Mouse (Mus musculus): ENCODE data around the gene Thada. TPM values are rescaled to one million over a fixed set of nuclear protein-coding genes. Genes with fewer than 3 reads are reported as not detected.

The Thada gene
- polyA plus RNA-seq, 1 experiment from 2014 or later = 2.3 TPM

- WGBS = 87% methylated on average over 1 of the region's 1 CpGs
- Histone ChIP-seq H3K4me1 (ENCODE audit: insufficient read depth, low read depth, low read length) (no peaks in the 10 kb centered on the region), H3K27me3 (replicated peaks; ENCODE audit: insufficient read depth, low read length) (no peaks in the 10 kb centered on the region), H3K36me3 (ENCODE audit: insufficient read depth, low read length) (no peaks in the 10 kb centered on the region), H3K4me2 (replicated peaks; ENCODE audit: low read depth, low read length) (no peak overlapping the region), H3K9ac (replicated peaks; ENCODE audit: low read depth) (no peak overlapping the region), H3K9me3 (ENCODE audit: low read length) (no peaks in the 10 kb centered on the region), H3K4me3 (ENCODE audit: low read depth, low read length) (no peak overlapping the region), H3K27ac (ENCODE audit: low read length) (no peak overlapping the region)
- no peak for DNase-seq (ENCODE audit: low spot score)
- TF ChIP-seq EP300 (IDR thresholded peaks at IDR 0.05) (no peak), CTCF (IDR thresholded peaks at IDR 0.05) (no peak)
- ATAC-seq = no peak
Observed at GRCm38 (mm10) chr17:84335996-84336395, 130.0 kb downstream of the Thada start.

DNA sequence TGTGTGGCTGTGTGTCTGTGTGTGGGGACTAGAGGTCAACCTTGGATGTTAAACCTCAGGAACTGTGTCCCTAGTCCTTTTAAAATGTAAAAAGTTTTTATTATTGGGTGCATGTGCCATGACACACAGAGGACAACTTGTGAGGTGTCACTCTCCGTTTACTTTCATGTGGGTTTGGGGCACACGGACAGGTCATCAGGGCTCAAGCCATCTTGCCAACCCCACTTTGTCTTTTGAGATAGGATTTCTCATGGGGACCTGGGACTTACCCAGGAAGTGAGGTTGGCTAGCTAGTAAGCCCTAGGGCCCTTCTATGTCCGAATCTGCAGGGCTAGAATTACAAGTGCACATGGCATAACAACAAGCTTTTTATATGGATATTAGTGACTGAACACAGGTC lies 130.9 kb downstream of the Thada start:
- no peak for ATAC-seq
- WGBS = 88% methylated on average over 3 of the region's 3 CpGs
- H3K27me3 ChIP-seq (replicated peaks; ENCODE audit: insufficient read depth, low read length) = no peaks in the 10 kb centered on the region
- H3K9me3 ChIP-seq (ENCODE audit: low read length) = no peaks in the 10 kb centered on the region
- no peak for DNase-seq (ENCODE audit: low spot score)
- TF ChIP-seq EP300 (IDR thresholded peaks at IDR 0.05) = no peak
- TF ChIP-seq CTCF (IDR thresholded peaks at IDR 0.05) = no peak
- H3K27ac ChIP-seq (ENCODE audit: low read length) = no peak overlapping the region
- no peak overlapping the region for H3K4me2 ChIP-seq (replicated peaks; ENCODE audit: low read depth, low read length)
- H3K4me1 ChIP-seq (ENCODE audit: insufficient read depth, low read depth, low read length) = no peaks in the 10 kb centered on the region
- no peak overlapping the region for H3K9ac ChIP-seq (replicated peaks; ENCODE audit: low read depth)
- no peak overlapping the region for H3K4me3 ChIP-seq (ENCODE audit: low read depth, low read length)
- no peaks in the 10 kb centered on the region for H3K36me3 ChIP-seq (ENCODE audit: insufficient read depth, low read length)

DNA sequence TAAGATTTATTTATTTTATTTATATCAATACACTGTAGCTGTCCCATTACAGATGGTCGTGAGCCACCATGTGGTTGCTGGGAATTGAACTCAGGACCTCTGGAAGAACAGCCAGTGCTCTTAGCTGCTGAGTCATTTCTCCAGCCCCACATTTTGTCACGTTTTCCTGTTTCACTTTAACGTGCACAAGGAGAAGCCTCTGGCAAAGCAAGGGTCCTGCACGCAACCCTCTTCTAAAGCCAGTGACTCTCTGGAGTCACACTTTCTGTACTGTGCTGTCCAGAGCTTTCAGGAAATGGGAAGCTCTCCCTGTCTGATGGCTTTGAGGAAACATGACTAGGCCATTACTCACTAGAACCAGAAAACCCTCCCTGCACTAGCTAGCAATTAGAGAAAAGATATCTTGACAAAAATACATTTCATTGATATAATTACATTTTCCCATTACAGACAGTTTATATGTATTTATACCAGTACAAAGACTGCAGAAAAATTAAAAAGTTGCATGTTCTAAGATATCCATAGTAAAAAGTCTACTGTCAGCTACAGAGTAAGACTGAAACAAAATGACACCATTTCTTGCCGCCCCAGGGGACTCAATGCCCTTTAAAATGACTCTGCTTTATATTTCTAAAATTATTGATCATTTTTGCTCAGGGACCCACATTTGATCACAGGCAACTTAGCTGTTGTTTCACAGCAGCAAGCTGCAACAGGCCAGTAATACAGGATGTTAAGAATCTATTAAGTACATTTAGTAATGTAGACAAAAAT lies 131.6 kb downstream of the Thada start:
- ATAC-seq = no peak
- H3K4me3 ChIP-seq (ENCODE audit: low read depth, low read length) = no peak overlapping the region
- H3K36me3 ChIP-seq (ENCODE audit: insufficient read depth, low read length) = no peaks in the 10 kb centered on the region
- no peaks in the 10 kb centered on the region for H3K9me3 ChIP-seq (ENCODE audit: low read length)
- no peaks in the 10 kb centered on the region for H3K27me3 ChIP-seq (replicated peaks; ENCODE audit: insufficient read depth, low read length)
- no peak overlapping the region for H3K4me2 ChIP-seq (replicated peaks; ENCODE audit: low read depth, low read length)
- no peaks in the 10 kb centered on the region for H3K4me1 ChIP-seq (ENCODE audit: insufficient read depth, low read depth, low read length)
- TF ChIP-seq EP300 (IDR thresholded peaks at IDR 0.05) (no peak), CTCF (IDR thresholded peaks at IDR 0.05) (no peak)
- no peak overlapping the region for H3K9ac ChIP-seq (replicated peaks; ENCODE audit: low read depth)
- DNase-seq (ENCODE audit: low spot score) = no peak
- H3K27ac ChIP-seq (ENCODE audit: low read length) = no peak overlapping the region
- WGBS = 60% methylated on average over 5 of the region's 5 CpGs

- Histone ChIP-seq H3K9me3 (ENCODE audit: low read length) (no peaks in the 10 kb centered on the region), H3K27me3 (replicated peaks; ENCODE audit: insufficient read depth, low read length) (no peaks in the 10 kb centered on the region), H3K4me3 (ENCODE audit: low read depth, low read length) (no peak overlapping the region), H3K4me1 (ENCODE audit: insufficient read depth, low read depth, low read length) (no peaks in the 10 kb centered on the region), H3K4me2 (replicated peaks; ENCODE audit: low read depth, low read length) (no peak overlapping the region), H3K36me3 (ENCODE audit: insufficient read depth, low read length) (no peaks in the 10 kb centered on the region), H3K9ac (replicated peaks; ENCODE audit: low read depth) (no peak overlapping the region), H3K27ac (ENCODE audit: low read length) (no peak overlapping the region)
- ATAC-seq (no peak), DNase-seq (ENCODE audit: low spot score) (no peak)
- TF ChIP-seq CTCF (IDR thresholded peaks at IDR 0.05) (no peak), EP300 (IDR thresholded peaks at IDR 0.05) (no peak)
- 83% methylated on average over 5 of the region's 5 CpGs for WGBS
Observed at GRCm38 (mm10) chr17:84332940-84333339, 133.1 kb downstream of the Thada start.

- Histone ChIP-seq H3K27me3 (replicated peaks; ENCODE audit: insufficient read depth, low read length) (no peaks in the 10 kb centered on the region), H3K27ac (ENCODE audit: low read length) (no peak overlapping the region), H3K9ac (replicated peaks; ENCODE audit: low read depth) (no peak overlapping the region), H3K36me3 (ENCODE audit: insufficient read depth, low read length) (no peaks in the 10 kb centered on the region), H3K4me3 (ENCODE audit: low read depth, low read length) (no peak overlapping the region), H3K4me2 (replicated peaks; ENCODE audit: low read depth, low read length) (no peak overlapping the region), H3K9me3 (ENCODE audit: low read length) (no peaks in the 10 kb centered on the region), H3K4me1 (ENCODE audit: insufficient read depth, low read depth, low read length) (no peaks in the 10 kb centered on the region)
- TF ChIP-seq EP300 (IDR thresholded peaks at IDR 0.05) (no peak), CTCF (IDR thresholded peaks at IDR 0.05) (no peak)
- DNase-seq (ENCODE audit: low spot score) = no peak
- no peak for ATAC-seq
- WGBS = 53% methylated on average over 8 of the region's 8 CpGs
Observed at GRCm38 (mm10) chr17:84330986-84331385, 135.0 kb downstream of the Thada start.

GRCm38 (mm10) chr17:84330506-84330905 lies 135.5 kb downstream of the Thada start:
- ATAC-seq (no peak), DNase-seq (ENCODE audit: low spot score) (no peak)
- Histone ChIP-seq H3K36me3 (ENCODE audit: insufficient read depth, low read length) (no peaks in the 10 kb centered on the region), H3K4me2 (replicated peaks; ENCODE audit: low read depth, low read length) (no peak overlapping the region), H3K4me1 (ENCODE audit: insufficient read depth, low read depth, low read length) (no peaks in the 10 kb centered on the region), H3K4me3 (ENCODE audit: low read depth, low read length) (no peak overlapping the region), H3K27ac (ENCODE audit: low read length) (no peak overlapping the region), H3K9me3 (ENCODE audit: low read length) (no peaks in the 10 kb centered on the region), H3K9ac (replicated peaks; ENCODE audit: low read depth) (no peak overlapping the region), H3K27me3 (replicated peaks; ENCODE audit: insufficient read depth, low read length) (no peaks in the 10 kb centered on the region)
- 71% methylated on average over 6 of the region's 6 CpGs for WGBS
- TF ChIP-seq EP300 (IDR thresholded peaks at IDR 0.05) (no peak), CTCF (IDR thresholded peaks at IDR 0.05) (no peak)
